Mouse (Mus musculus) liver, embryonic 13.5 days (tissue): ENCODE results near the gene Schip1. TPM values are rescaled to one million over a fixed set of nuclear protein-coding genes. Genes with fewer than 3 reads are reported as not detected.

Source experiments
- ATAC-seq: fragments of 200-750 bp; cut with Nextera tagmentation; 2 replicates; pipeline ENCODE4 v1.8.0; 2017; ENCODE audit warnings: low read depth, mild to moderate bottlenecking, moderate number of reproducible peaks, moderate library complexity
- DNase-seq: peaks from one replicate; pipeline ENCODE4 v3.0.0; 2022
- H3K27ac ChIP-seq: fragments of 300-500 bp; sonication (generic); 2 replicates; pipeline ENCODE4 v1.5.1; 2015; ENCODE audit warnings: moderate library complexity, mild to moderate bottlenecking, inconsistent platforms
- H3K27me3 ChIP-seq: fragments of 300-500 bp; sonication (generic); 2 replicates; pipeline ENCODE4 v1.6.1; 2015; ENCODE audit warnings: mild to moderate bottlenecking, inconsistent platforms
- H3K36me3 ChIP-seq: fragments of 300-500 bp; sonication (generic); 2 replicates; pipeline ENCODE4 v1.6.1; 2015; ENCODE audit warnings: mild to moderate bottlenecking, inconsistent platforms
- H3K4me1 ChIP-seq: fragments of 300-500 bp; sonication (generic); replicated peaks from 2 replicates; pipeline ENCODE4 v1.6.1; 2015; ENCODE audit warnings: inconsistent platforms
- H3K4me2 ChIP-seq: fragments of 300-500 bp; sonication (generic); 2 replicates; pipeline ENCODE4 v1.6.1; 2015; ENCODE audit warnings: inconsistent platforms, mild to moderate bottlenecking, moderate library complexity
- H3K4me3 ChIP-seq: fragments of 300-500 bp; sonication (generic); replicated peaks from 2 replicates; pipeline ENCODE4 v1.5.1; 2015; ENCODE audit warnings: mild to moderate bottlenecking, inconsistent platforms
- H3K9ac ChIP-seq: fragments of 300-500 bp; sonication (generic); 2 replicates; pipeline ENCODE4 v1.6.1; 2015; ENCODE audit warnings: mild to moderate bottlenecking, inconsistent platforms
- H3K9me3 ChIP-seq: fragments of 300-500 bp; sonication (generic); replicated peaks from 2 replicates; pipeline ENCODE4 v1.6.1; 2016; ENCODE audit warnings: inconsistent platforms
- WGBS: fragments of 180-500 bp; shearing (Covaris S2); methylation state at CpG from one replicate; pipeline ENCODE4 v1.1.7; 2015; ENCODE audit not compliant: insufficient replicate concordance; 5-methylcytosine and 5-hydroxymethylcytosine counted together
- polyA plus RNA-seq: library from polyadenylated mRNA; unstranded; fragments of >200 nt; fragmentation: Nextera tagmentation; extraction: Ambion mirVana; gene quantifications from 2 replicates; pipeline ENCODE4 v1.2.1, GENCODE M21; 2015

Schip1 gene
- polyA plus RNA-seq, 1 experiment from 2014 or later, result 2.9 TPM

- Histone ChIP-seq H3K27ac (no peak overlapping the region), H3K4me2 (no peak overlapping the region), H3K27me3 (no peaks in the 10 kb centered on the region), H3K4me3 (no peak overlapping the region), H3K36me3 (no peaks in the 10 kb centered on the region), H3K4me1 (no peaks in the 10 kb centered on the region), H3K9ac (no peak overlapping the region), H3K9me3 (no peaks in the 10 kb centered on the region)
- ATAC-seq (no peak), DNase-seq (no peak)
- WGBS, result 67% methylated on average over 7 of the region's 7 CpGs
Measured at GRCm38 (mm10) chr3:68352961-68353360, 288.4 kb downstream of the Schip1 start.

GRCm38 (mm10) chr3:68353492-68353891 is 288.9 kb downstream of the Schip1 start:
- Histone ChIP-seq H3K4me2 (no peak overlapping the region), H3K36me3 (no peaks in the 10 kb centered on the region), H3K4me3 (no peak overlapping the region), H3K27ac (no peak overlapping the region), H3K27me3 (no peaks in the 10 kb centered on the region), H3K9me3 (no peaks in the 10 kb centered on the region), H3K9ac (no peak overlapping the region), H3K4me1 (no peaks in the 10 kb centered on the region)
- WGBS, result 74% methylated on average over 3 of the region's 3 CpGs
- no peak for ATAC-seq
- DNase-seq, result no peak

GRCm38 (mm10) chr3:68356516-68356915 is 291.9 kb downstream of the Schip1 start:
- Histone ChIP-seq H3K4me1 (no peaks in the 10 kb centered on the region), H3K9me3 (no peaks in the 10 kb centered on the region), H3K9ac (no peak overlapping the region), H3K36me3 (no peaks in the 10 kb centered on the region), H3K4me3 (no peak overlapping the region), H3K4me2 (no peak overlapping the region), H3K27ac (no peak overlapping the region), H3K27me3 (no peaks in the 10 kb centered on the region)
- DNase-seq (no peak), ATAC-seq (no peak)
- WGBS, result 64% methylated on average over 2 of the region's 2 CpGs

- Histone ChIP-seq H3K4me1 (no peaks in the 10 kb centered on the region), H3K4me3 (no peak overlapping the region), H3K36me3 (no peaks in the 10 kb centered on the region), H3K27ac (no peak overlapping the region), H3K27me3 (no peaks in the 10 kb centered on the region), H3K4me2 (no peak overlapping the region), H3K9ac (no peak overlapping the region), H3K9me3 (no peaks in the 10 kb centered on the region)
- DNase-seq (no peak), ATAC-seq (no peak)
Measured at GRCm38 (mm10) chr3:68368029-68368428, 303.4 kb downstream of the Schip1 start.

- ATAC-seq, result no peak
- H3K9me3 ChIP-seq, result no peaks in the 10 kb centered on the region
- H3K36me3 ChIP-seq, result no peaks in the 10 kb centered on the region
- no peak overlapping the region for H3K4me2 ChIP-seq
- H3K27ac ChIP-seq, result no peak overlapping the region
- H3K4me3 ChIP-seq, result no peak overlapping the region
- H3K4me1 ChIP-seq, result no peaks in the 10 kb centered on the region
- no peaks in the 10 kb centered on the region for H3K27me3 ChIP-seq
- DNase-seq, result no peak
- no peak overlapping the region for H3K9ac ChIP-seq
- 40% methylated on average over 1 of the region's 1 CpGs for WGBS
Measured at GRCm38 (mm10) chr3:68372925-68373324, 308.3 kb downstream of the Schip1 start.

- Histone ChIP-seq H3K4me1 (no peaks in the 10 kb centered on the region), H3K36me3 (no peaks in the 10 kb centered on the region), H3K27ac (no peak overlapping the region), H3K9ac (no peak overlapping the region), H3K27me3 (no peaks in the 10 kb centered on the region), H3K4me2 (no peak overlapping the region), H3K4me3 (no peak overlapping the region), H3K9me3 (no peaks in the 10 kb centered on the region)
- DNase-seq, result no peak
- no peak for ATAC-seq
- 44% methylated on average over 10 of the region's 10 CpGs for WGBS
Measured at GRCm38 (mm10) chr3:68375100-68375508, 310.5 kb downstream of the Schip1 start.

GRCm38 (mm10) chr3:68377452-68378198 is 313.0 kb downstream of the Schip1 start:
- Histone ChIP-seq H3K4me2 (no peak overlapping the region), H3K4me3 (no peak overlapping the region), H3K4me1 (no peaks in the 10 kb centered on the region), H3K27me3 (no peaks in the 10 kb centered on the region), H3K36me3 (no peaks in the 10 kb centered on the region), H3K27ac (no peak overlapping the region), H3K9me3 (no peaks in the 10 kb centered on the region), H3K9ac (no peak overlapping the region)
- WGBS, result 59% methylated on average over 7 of the region's 7 CpGs
- DNase-seq (no peak), ATAC-seq (no peak)

GRCm38 (mm10) chr3:68378799-68379198 is 314.2 kb downstream of the Schip1 start:
- no peak overlapping the region for H3K27ac ChIP-seq
- no peaks in the 10 kb centered on the region for H3K4me1 ChIP-seq
- H3K4me2 ChIP-seq, result no peak overlapping the region
- 60% methylated on average over 2 of the region's 2 CpGs for WGBS
- H3K9me3 ChIP-seq, result no peaks in the 10 kb centered on the region
- DNase-seq (no peak), ATAC-seq (no peak)
- H3K36me3 ChIP-seq, result no peaks in the 10 kb centered on the region
- no peak overlapping the region for H3K4me3 ChIP-seq
- H3K27me3 ChIP-seq, result no peaks in the 10 kb centered on the region
- no peak overlapping the region for H3K9ac ChIP-seq

- Histone ChIP-seq H3K27ac (no peak overlapping the region), H3K4me2 (no peak overlapping the region), H3K4me3 (no peak overlapping the region), H3K9me3 (no peaks in the 10 kb centered on the region), H3K36me3 (no peaks in the 10 kb centered on the region), H3K9ac (no peak overlapping the region), H3K27me3 (no peaks in the 10 kb centered on the region), H3K4me1 (no peaks in the 10 kb centered on the region)
- DNase-seq, result no peak
- WGBS, result 53% methylated on average over 7 of the region's 7 CpGs
- ATAC-seq, result no peak
Measured at GRCm38 (mm10) chr3:68379242-68379641, 314.6 kb downstream of the Schip1 start.

- DNase-seq, result no peak
Measured at GRCm38 (mm10) chr3:68383672-68384071, 319.1 kb downstream of the Schip1 start.

GRCm38 (mm10) chr3:68385544-68385943 is 320.9 kb downstream of the Schip1 start:
- Histone ChIP-seq H3K9me3 (no peaks in the 10 kb centered on the region), H3K27me3 (no peaks in the 10 kb centered on the region), H3K9ac (no peak overlapping the region), H3K4me1 (no peaks in the 10 kb centered on the region), H3K4me2 (no peak overlapping the region), H3K36me3 (no peaks in the 10 kb centered on the region), H3K27ac (no peak overlapping the region), H3K4me3 (no peak overlapping the region)
- ATAC-seq (no peak), DNase-seq (no peak)
- 69% methylated on average over 3 of the region's 3 CpGs for whole genome bisulfite sequencing

More at GRCm38 (mm10) chr3:68383672-68384071, 319.1 kb downstream of the Schip1 start:
- no peak for ATAC-seq
- H3K27ac ChIP-seq, result no peak overlapping the region
- no peak overlapping the region for H3K4me2 ChIP-seq
- no peaks in the 10 kb centered on the region for H3K9me3 ChIP-seq
- no peaks in the 10 kb centered on the region for H3K27me3 ChIP-seq
- H3K36me3 ChIP-seq, result no peaks in the 10 kb centered on the region
- no peak overlapping the region for H3K9ac ChIP-seq
- H3K4me3 ChIP-seq, result no peak overlapping the region
- no peaks in the 10 kb centered on the region for H3K4me1 ChIP-seq

GRCm38 (mm10) chr3:68388023-68388422 is 323.4 kb downstream of the Schip1 start:
- H3K9ac ChIP-seq, result no peak overlapping the region
- WGBS, result 68% methylated on average over 3 of the region's 3 CpGs
- H3K9me3 ChIP-seq, result no peaks in the 10 kb centered on the region
- H3K4me3 ChIP-seq, result no peak overlapping the region
- ATAC-seq, result no peak
- no peaks in the 10 kb centered on the region for H3K27me3 ChIP-seq
- H3K36me3 ChIP-seq, result no peaks in the 10 kb centered on the region
- no peak overlapping the region for H3K4me2 ChIP-seq
- no peak for DNase-seq
- H3K4me1 ChIP-seq, result no peaks in the 10 kb centered on the region
- H3K27ac ChIP-seq, result no peak overlapping the region
